Mouse (Mus musculus) heart, postnatal 0 days (tissue): ENCODE results near the gene Erh. TPM values are rescaled to one million over a fixed set of nuclear protein-coding genes. Genes with fewer than 3 reads are reported as not detected.

ENCODE experiments used
- ATAC-seq: fragments of 200-750 bp; cut with Nextera tagmentation; 2 replicates; pipeline ENCODE4 v1.8.0; 2017; ENCODE audit warnings: low read depth, moderate number of reproducible peaks, moderate library complexity; ENCODE audit not compliant: insufficient read depth
- DNase-seq: peaks from one replicate; pipeline ENCODE4 v3.0.0-alpha.2; 2016; ENCODE audit warnings: low spot score
- H3K27ac ChIP-seq: fragments of 300-500 bp; sonication (generic); 2 replicates; pipeline ENCODE4 v1.5.1; 2014; ENCODE audit warnings: low read depth, mild to moderate bottlenecking
- H3K27me3 ChIP-seq: fragments of 300-500 bp; sonication (generic); 2 replicates; pipeline ENCODE4 v1.6.1; 2014; ENCODE audit warnings: low read length, mixed read lengths; ENCODE audit not compliant: control insufficient read depth, insufficient read depth
- H3K36me3 ChIP-seq: fragments of 300-500 bp; sonication (generic); replicated peaks from 2 replicates; pipeline ENCODE4 v1.6.1; 2014; ENCODE audit warnings: low read length, mixed read lengths; ENCODE audit not compliant: control insufficient read depth, insufficient read depth
- H3K4me1 ChIP-seq: fragments of 300-500 bp; sonication (generic); 2 replicates; pipeline ENCODE4 v1.6.1; 2014; ENCODE audit warnings: antibody characterized with exemption; ENCODE audit not compliant: control insufficient read depth, insufficient read depth
- H3K4me2 ChIP-seq: fragments of 300-500 bp; sonication (generic); 2 replicates; pipeline ENCODE4 v1.6.1; 2014; ENCODE audit warnings: low read depth, mild to moderate bottlenecking, low read length, moderate library complexity
- H3K4me3 ChIP-seq: fragments of 300-500 bp; sonication (generic); 2 replicates; pipeline ENCODE4 v1.5.1; 2014; ENCODE audit warnings: low read depth, low read length
- H3K9ac ChIP-seq: fragments of 300-500 bp; sonication (generic); replicated peaks from 2 replicates; pipeline ENCODE4 v1.6.1; 2014; ENCODE audit warnings: low read depth, low read length, mixed read lengths
- H3K9me3 ChIP-seq: fragments of 300-500 bp; sonication (generic); replicated peaks from 2 replicates; pipeline ENCODE4 v1.6.1; 2016; ENCODE audit warnings: low read length; ENCODE audit not compliant: control insufficient read depth
- CTCF ChIP-seq: IDR thresholded peaks from 2 replicates; pipeline ENCODE4 v1.5.1; 2016; ENCODE audit warnings: antibody characterized with exemption, control low read depth, low read depth
- EP300 ChIP-seq: IDR thresholded peaks from 2 replicates; pipeline ENCODE4 v1.6.1; 2016; ENCODE audit warnings: antibody characterized with exemption, low read depth
- WGBS: fragments of 180-500 bp; shearing (Covaris S2); extraction: QIAGEN DNeasy Blood & Tissue Kit; methylation state at CpG from one replicate; pipeline ENCODE4 v1.1.7; 2014; 5-methylcytosine and 5-hydroxymethylcytosine counted together
- polyA plus RNA-seq: library from polyadenylated mRNA; unstranded; fragments of >200 nt; fragmentation: Nextera tagmentation; extraction: Ambion mirVana; gene quantifications from 2 replicates; pipeline ENCODE4 v1.2.1, GENCODE M21; 2015
- total RNA-seq: library from RNA; depleted of rRNA; stranded (reverse); fragments of >200 nt; gene quantifications from 2 replicates; pipeline ENCODE4 v1.2.3, GENCODE M21; 2014; ENCODE audit warnings: low replicate concordance

Gene Erh
- total and polyA plus RNA-seq, 2 experiments from 2014 or later: 46.4 to 128 TPM

DNA sequence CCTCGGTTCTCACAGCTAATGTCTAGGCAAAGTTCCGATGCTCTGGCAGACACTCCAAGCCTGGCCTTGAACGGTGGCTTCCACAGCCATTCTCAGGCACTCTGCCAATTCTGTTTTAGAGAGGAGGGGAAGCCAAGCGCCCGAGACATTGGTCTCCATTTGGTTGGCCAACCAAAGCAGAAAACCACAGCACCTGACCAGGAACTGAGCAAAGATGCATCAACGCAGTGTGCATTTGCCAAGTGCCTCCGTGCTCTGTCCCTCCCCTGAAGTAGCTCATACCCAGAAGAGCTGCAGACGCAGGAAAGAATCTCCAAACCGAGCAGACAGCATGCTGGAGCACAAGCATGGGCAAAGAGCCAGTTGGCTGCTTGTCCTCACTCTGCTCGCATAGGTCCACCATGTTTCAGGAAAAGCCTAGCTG is 43.7 kb upstream of the Erh start:
- DNase-seq: peak; percentile 76
- WGBS: 17% methylated on average over 10 of the region's 10 CpGs

DNA sequence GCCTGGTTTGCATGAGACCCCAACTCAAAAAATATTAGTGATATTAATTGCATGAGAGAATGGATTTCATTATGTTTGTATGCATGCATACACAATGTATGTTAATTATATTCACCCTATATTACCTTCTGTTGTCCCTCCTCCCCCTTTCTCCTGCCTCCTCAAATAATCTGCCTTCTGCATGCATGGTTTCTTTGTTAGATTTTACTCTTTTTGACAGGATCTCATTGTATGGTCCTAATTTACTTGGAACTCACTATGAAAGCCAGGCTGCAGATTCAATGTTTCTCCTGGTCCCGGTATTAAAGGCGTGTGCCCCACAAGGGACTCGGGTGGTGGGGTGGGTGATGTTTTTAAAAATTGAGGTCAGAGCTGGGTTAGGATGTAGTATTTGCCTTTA is 40.2 kb upstream of the Erh start:
- Histone ChIP-seq H3K4me2 (no peak overlapping the region), H3K9me3 (no peaks in the 10 kb centered on the region), H3K9ac (no peak overlapping the region), H3K27ac (no peak overlapping the region), H3K4me3 (no peak overlapping the region), H3K36me3 (peaks cover 8% of the 10 kb centered on the region), H3K4me1 (no peaks in the 10 kb centered on the region), H3K27me3 (no peaks in the 10 kb centered on the region)
- TF ChIP-seq CTCF (no peak), EP300 (no peak)
- WGBS: 91% methylated on average over 3 of the region's 3 CpGs
- ATAC-seq: no peak
- DNase-seq: no peak

More for the DNA sequence above, 43.7 kb upstream of the Erh start:
- ATAC-seq: peak; percentile 67
- Histone ChIP-seq H3K9ac (no peak overlapping the region), H3K4me1 (peaks cover 6% of the 10 kb centered on the region; the same call in 1 of the 2 replicates), H3K36me3 (no peaks in the 10 kb centered on the region), H3K27ac (peak overlapping the region; percentile 19; the same call in 1 of the 2 replicates), H3K4me2 (peak overlapping the region; percentile 46), H3K27me3 (peaks cover 22% of the 10 kb centered on the region), H3K4me3 (peak overlapping the region; percentile 16), H3K9me3 (no peaks in the 10 kb centered on the region)
- no peak for TF ChIP-seq EP300
- TF ChIP-seq CTCF: no peak

DNA sequence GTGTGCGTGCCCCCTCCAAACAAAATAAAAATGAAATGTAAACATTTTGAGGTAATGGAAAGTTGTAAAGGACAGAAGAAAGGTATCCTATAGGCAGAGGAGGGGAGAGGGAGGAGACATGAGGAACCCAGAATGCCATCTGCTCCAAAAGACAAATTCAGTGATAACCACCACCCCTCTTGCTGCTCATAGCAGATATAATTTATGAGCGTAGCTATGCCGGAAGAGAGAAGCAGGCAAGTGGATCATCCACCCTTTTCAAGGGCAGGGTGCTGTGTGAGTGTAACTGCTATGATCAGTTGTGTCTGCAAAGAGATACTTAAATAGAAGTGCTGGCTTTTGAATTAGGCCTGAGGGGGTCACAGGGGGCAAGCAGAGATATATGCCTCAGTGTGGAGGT is 39.4 kb upstream of the Erh start:
- no peaks in the 10 kb centered on the region for H3K9me3 ChIP-seq
- H3K27me3 ChIP-seq: no peaks in the 10 kb centered on the region
- TF ChIP-seq EP300: no peak
- TF ChIP-seq CTCF: no peak
- ATAC-seq (no peak), DNase-seq (no peak)
- H3K36me3 ChIP-seq: peaks cover 10% of the 10 kb centered on the region
- no peak overlapping the region for H3K4me3 ChIP-seq
- H3K4me1 ChIP-seq: no peaks in the 10 kb centered on the region
- no peak overlapping the region for H3K27ac ChIP-seq
- H3K4me2 ChIP-seq: no peak overlapping the region
- WGBS: 84% methylated on average over 3 of the region's 3 CpGs
- no peak overlapping the region for H3K9ac ChIP-seq

DNA sequence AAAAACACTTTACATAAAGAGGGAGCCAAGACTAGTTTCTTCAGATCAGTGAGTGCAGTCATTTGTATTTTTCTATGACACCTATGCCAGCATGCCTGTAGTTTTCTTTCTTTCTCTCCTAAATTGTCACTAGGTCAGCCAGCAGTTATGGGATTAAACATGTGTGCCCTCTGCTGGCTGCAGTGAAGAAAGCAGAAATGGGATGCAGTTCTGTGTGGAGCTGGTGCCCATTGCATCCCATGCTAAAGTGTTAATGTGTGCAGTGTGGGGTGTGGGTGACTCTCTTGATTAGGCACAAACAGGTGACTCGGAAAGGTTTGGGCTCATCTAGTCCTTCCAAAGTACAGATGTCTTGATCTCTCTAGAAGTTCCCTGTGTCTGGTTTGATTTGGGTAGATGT is 37.2 kb upstream of the Erh start:
- Histone ChIP-seq H3K27ac (no peak overlapping the region), H3K9me3 (no peaks in the 10 kb centered on the region), H3K4me1 (no peaks in the 10 kb centered on the region), H3K27me3 (no peaks in the 10 kb centered on the region), H3K4me3 (no peak overlapping the region), H3K4me2 (no peak overlapping the region), H3K36me3 (peaks cover 25% of the 10 kb centered on the region), H3K9ac (no peak overlapping the region)
- ATAC-seq: no peak
- DNase-seq: no peak
- TF ChIP-seq EP300: no peak
- TF ChIP-seq CTCF: peak; percentile 84
- WGBS: 58% methylated on average over 1 of the region's 1 CpGs

DNA sequence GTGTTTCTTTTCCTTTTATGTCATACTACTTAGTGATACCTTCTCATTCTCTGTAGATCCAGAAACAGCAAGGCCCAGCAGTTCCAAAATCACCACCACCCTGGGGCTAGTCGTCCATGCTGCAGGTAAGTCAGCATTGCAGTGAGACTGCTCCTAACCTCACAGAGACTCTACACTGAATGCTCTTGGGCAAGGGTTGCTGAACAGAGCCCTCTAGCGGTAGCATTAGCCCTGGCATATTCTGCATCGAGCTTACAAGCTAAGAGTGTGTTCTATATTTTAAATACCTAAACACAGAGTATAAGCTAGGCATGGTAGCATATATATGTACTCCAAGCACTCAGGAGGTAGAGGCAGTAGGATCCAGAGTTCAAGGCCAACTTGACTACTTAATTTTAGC is 29.0 kb upstream of the Erh start:
- peaks cover 51% of the 10 kb centered on the region for H3K36me3 ChIP-seq
- H3K27ac ChIP-seq: no peak overlapping the region
- H3K4me1 ChIP-seq: no peaks in the 10 kb centered on the region
- peak; percentile 43 for DNase-seq
- no peak overlapping the region for H3K4me2 ChIP-seq
- WGBS: 17% methylated on average over 3 of the region's 3 CpGs
- H3K27me3 ChIP-seq: no peaks in the 10 kb centered on the region
- TF ChIP-seq CTCF: peak; percentile 82
- no peak for TF ChIP-seq EP300
- no peaks in the 10 kb centered on the region for H3K9me3 ChIP-seq
- H3K9ac ChIP-seq: no peak overlapping the region
- ATAC-seq: no peak; the same call in 1 of the 2 replicates
- H3K4me3 ChIP-seq: no peak overlapping the region

DNA sequence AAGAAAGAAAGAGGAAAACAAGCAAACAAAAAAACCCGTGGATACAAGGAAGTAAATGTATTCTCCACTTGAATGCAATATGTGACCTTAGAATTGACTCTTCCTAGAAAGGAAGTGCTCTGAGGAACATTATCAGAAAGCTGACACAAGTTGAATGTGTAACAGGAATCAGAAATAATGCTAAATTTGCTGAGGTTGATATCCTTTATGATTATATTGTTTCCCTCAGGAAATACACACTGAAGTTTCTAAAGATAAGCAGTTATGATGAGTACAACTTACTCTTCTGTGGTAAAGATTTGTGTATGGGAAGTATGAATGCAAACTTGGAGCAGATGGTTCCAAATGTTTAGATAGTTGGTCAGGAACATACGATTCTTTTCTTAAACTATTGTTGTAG is 24.2 kb upstream of the Erh start:
- no peak for DNase-seq
- WGBS: 69% methylated on average over 2 of the region's 2 CpGs

More for the DNA sequence above, 24.2 kb upstream of the Erh start:
- Histone ChIP-seq H3K4me3 (no peak overlapping the region), H3K4me1 (no peaks in the 10 kb centered on the region), H3K27ac (no peak overlapping the region), H3K27me3 (no peaks in the 10 kb centered on the region), H3K36me3 (peaks cover 35% of the 10 kb centered on the region), H3K9ac (no peak overlapping the region), H3K9me3 (no peaks in the 10 kb centered on the region), H3K4me2 (no peak overlapping the region)
- TF ChIP-seq CTCF (no peak), EP300 (no peak)
- no peak for ATAC-seq
